Mouse (Mus musculus) heart, embryonic 10.5 days (tissue): ENCODE results near the gene Tmem50a. TPM values are rescaled to one million over a fixed set of nuclear protein-coding genes. Genes with fewer than 3 reads are reported as not detected.
A peak's percentile ranks its signal among the peaks of the same experiment; 100 is the strongest.

Source experiments
- DNase-seq: peaks from one replicate; pipeline ENCODE4 v3.0.0-alpha.2; 2017; ENCODE audit warnings: low spot score
- H3K27ac ChIP-seq: fragments of 300-500 bp; sonication (generic); 2 replicates; pipeline ENCODE4 v1.5.1; 2016; ENCODE audit warnings: mild to moderate bottlenecking
- H3K27me3 ChIP-seq: fragments of 300-500 bp; sonication (generic); 2 replicates; pipeline ENCODE4 v1.6.1; 2016; ENCODE audit warnings: mild to moderate bottlenecking; ENCODE audit not compliant: poor library complexity, insufficient read depth, severe bottlenecking
- H3K36me3 ChIP-seq: fragments of 300-500 bp; sonication (generic); 2 replicates; pipeline ENCODE4 v1.6.1; 2016; ENCODE audit warnings: mild to moderate bottlenecking, moderate library complexity
- H3K4me1 ChIP-seq: fragments of 300-500 bp; sonication (generic); 2 replicates; pipeline ENCODE4 v1.6.1; 2016; ENCODE audit warnings: mild to moderate bottlenecking
- H3K4me3 ChIP-seq: fragments of 300-500 bp; sonication (generic); 2 replicates; pipeline ENCODE4 v1.5.1; 2016; ENCODE audit warnings: mild to moderate bottlenecking, moderate library complexity
- H3K9me3 ChIP-seq: fragments of 300-500 bp; sonication (generic); 2 replicates; pipeline ENCODE4 v1.6.1; 2016; ENCODE audit warnings: mild to moderate bottlenecking, moderate library complexity
- WGBS: fragments of 180-500 bp; shearing (Covaris S2); methylation state at CpG from one replicate; pipeline ENCODE4 v1.1.7; 2016; 5-methylcytosine and 5-hydroxymethylcytosine counted together
- polyA plus RNA-seq: library from polyadenylated mRNA; unstranded; fragments of >200 nt; fragmentation: Nextera tagmentation; extraction: Ambion mirVana; gene quantifications from 2 replicates; pipeline ENCODE4 v1.2.1, GENCODE M21; 2016

Tmem50a gene
- polyA plus RNA-seq, 1 experiment from 2014 or later = 129 TPM

DNA sequence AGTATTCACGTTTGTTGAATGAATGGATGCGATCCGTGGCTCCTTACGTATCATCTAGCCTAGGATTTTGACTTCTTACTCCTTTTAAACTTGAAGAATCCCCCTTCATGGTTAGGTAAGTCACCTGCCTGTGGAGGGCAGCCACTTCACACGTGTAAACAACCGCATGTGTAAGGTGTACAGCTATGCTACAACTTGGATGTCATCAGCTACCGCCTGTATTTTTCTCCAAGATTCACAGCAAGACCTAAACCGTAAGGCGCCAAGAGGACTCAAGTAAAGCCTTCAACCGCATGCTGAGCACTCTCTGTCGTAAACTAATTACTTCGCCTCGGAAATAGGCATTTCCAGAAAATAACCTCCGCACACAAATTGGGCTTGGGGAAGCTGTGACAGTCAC, 62.9 kb downstream of the Tmem50a start:
- no peaks in the 10 kb centered on the region for H3K9me3 ChIP-seq
- DNase-seq = no peak
- H3K36me3 ChIP-seq = no peaks in the 10 kb centered on the region
- peaks cover 22% of the 10 kb centered on the region for H3K27me3 ChIP-seq
- 21% methylated on average over 14 of the region's 14 CpGs for WGBS
- H3K4me3 ChIP-seq = peak overlapping the region; percentile 99
- H3K4me1 ChIP-seq = peaks cover 25% of the 10 kb centered on the region
- H3K27ac ChIP-seq = no peak overlapping the region

- Histone ChIP-seq H3K9me3 (no peaks in the 10 kb centered on the region), H3K27me3 (peaks cover 16% of the 10 kb centered on the region), H3K36me3 (no peaks in the 10 kb centered on the region), H3K27ac (no peak overlapping the region), H3K4me3 (peak overlapping the region; percentile 99), H3K4me1 (peaks cover 19% of the 10 kb centered on the region)
- DNase-seq = no peak
- WGBS = 78% methylated on average over 2 of the region's 2 CpGs
These were observed 63.6 kb downstream of the Tmem50a start for GRCm38 (mm10) chr4:134851236-134851635.

- WGBS = 86% methylated on average over 4 of the region's 4 CpGs
- Histone ChIP-seq H3K4me3 (no peak overlapping the region), H3K27me3 (peaks cover 10% of the 10 kb centered on the region; the same call in 1 of the 2 replicates), H3K9me3 (no peaks in the 10 kb centered on the region), H3K27ac (no peak overlapping the region), H3K4me1 (peaks cover 15% of the 10 kb centered on the region), H3K36me3 (no peaks in the 10 kb centered on the region)
- DNase-seq = no peak
These were observed 64.3 kb downstream of the Tmem50a start for GRCm38 (mm10) chr4:134850551-134850950.

Other genes starting within 250 kb of the Tmem50a start
- gene Man1c1, start 210.7 kb downstream of the Tmem50a start, polyA plus RNA-seq = 8.3 and 8.6 TPM in 2 replicates
- 17.6 and 17.8 TPM in 2 replicates for gene Ldlrap1, start 147.0 kb downstream of the Tmem50a start, polyA plus RNA-seq
- 21.7 and 31.4 TPM in 2 replicates for gene Maco1, start 61.7 kb downstream of the Tmem50a start, polyA plus RNA-seq
- 24.2 and 38.7 TPM in 2 replicates for gene Rhd, start 50.5 kb downstream of the Tmem50a start, polyA plus RNA-seq
- 329 and 376 TPM in 2 replicates for gene Rsrp1, start 8.6 kb upstream of the Tmem50a start, polyA plus RNA-seq
- gene Syf2, start 15.9 kb upstream of the Tmem50a start, polyA plus RNA-seq = 52.3 and 63.0 TPM in 2 replicates
- 0.05 TPM in 1 of 2 replicates, not detected in the other for gene Runx3, start 205.6 kb upstream of the Tmem50a start, polyA plus RNA-seq